Mouse (Mus musculus) adrenal gland, postnatal 36 days (tissue): ENCODE results near the gene Ahctf1. TPM values are rescaled to one million over a fixed set of nuclear protein-coding genes. Genes with fewer than 3 reads are reported as not detected.
"Not testable (repeated sequence)": the region's sequence is repeated elsewhere in the genome, so short reads cannot be mapped to it uniquely, and the experiment has no call there.

Source experiments
- DNase-seq, 2 experiments: peaks; one replicate each; pipeline ENCODE4 v3.0.0; 2021; ENCODE audit warnings: mixed read lengths in 1 of 2
- long read RNA-seq, 2 experiments: library from polyadenylated mRNA; stranded (forward); transcript quantifications; one replicate each; pipeline ENCODE4 v2.0.0; 2021; ENCODE audit warnings: borderline sequencing depth in 2 of 2
- total RNA-seq, 2 experiments: library from RNA; stranded (reverse); gene quantifications; 2 replicates each; pipeline ENCODE4 v1.2.3; 2021

Ahctf1 gene
- 10 to 100 TPM; 37.0 to 43.5 TPM for total RNA-seq
- long read RNA-seq, experiment 1, partial matches to known transcripts, result 4 of 6 reads
- long read RNA-seq, experiment 1, other reads (novel, unspliced or antisense), result 2 of 6 reads
- long read RNA-seq, experiment 2, partial matches to known transcripts, result 0 of 2 reads
- long read RNA-seq, experiment 2, other reads (novel, unspliced or antisense), result 0 of 2 reads

- peak; percentile 99 for DNase-seq
Observed at GRCm38 (mm10) chr1:179803513-179804139, at the start of gene Ahctf1. TSS of gene Ahctf1 (minus strand) at chr1:179803680.

- DNase-seq, result peak; percentile 88 to 93
Observed at GRCm38 (mm10) chr1:179847759-179848389, 44.4 kb upstream of the Ahctf1 start.

- no peak for DNase-seq
Observed at GRCm38 (mm10) chr1:179847173-179847572, 43.7 kb upstream of the Ahctf1 start.

- DNase-seq, result no peak
Observed at GRCm38 (mm10) chr1:179845832-179846499, 42.5 kb upstream of the Ahctf1 start.

- peak; percentile 75 to 82 for DNase-seq
Observed at GRCm38 (mm10) chr1:179844894-179845293, 41.4 kb upstream of the Ahctf1 start.

- DNase-seq, result no peak
Observed at GRCm38 (mm10) chr1:179843981-179844380, 40.5 kb upstream of the Ahctf1 start.

GRCm38 (mm10) chr1:179842568-179842967 is 39.1 kb upstream of the Ahctf1 start:
- DNase-seq, result peak; percentile 26 to 41

GRCm38 (mm10) chr1:179836426-179837404 is 33.2 kb upstream of the Ahctf1 start:
- no peak for DNase-seq

- DNase-seq, result no peak
Observed at GRCm38 (mm10) chr1:179835753-179836425, 32.4 kb upstream of the Ahctf1 start.

GRCm38 (mm10) chr1:179833596-179833995 is 30.1 kb upstream of the Ahctf1 start:
- no peak for DNase-seq

- no peak for DNase-seq
Observed at GRCm38 (mm10) chr1:179832710-179833240, 29.3 kb upstream of the Ahctf1 start.

- no peak for DNase-seq
Observed at GRCm38 (mm10) chr1:179828900-179829299, 25.4 kb upstream of the Ahctf1 start.

GRCm38 (mm10) chr1:179828051-179828450 is 24.6 kb upstream of the Ahctf1 start:
- DNase-seq, result no peak

- no peak for DNase-seq
Observed at GRCm38 (mm10) chr1:179824549-179824948, 21.1 kb upstream of the Ahctf1 start.

GRCm38 (mm10) chr1:179818490-179819278 is 15.2 kb upstream of the Ahctf1 start:
- DNase-seq, result not testable (repeated sequence)

- no peak for DNase-seq
Observed at GRCm38 (mm10) chr1:179814616-179815015, 11.1 kb upstream of the Ahctf1 start.

GRCm38 (mm10) chr1:179813385-179813784 is 9.9 kb upstream of the Ahctf1 start:
- DNase-seq, result no peak

- no peak for DNase-seq
Observed at GRCm38 (mm10) chr1:179808300-179808699, 4.8 kb upstream of the Ahctf1 start.

GRCm38 (mm10) chr1:179807468-179807867 is 4.0 kb upstream of the Ahctf1 start:
- no peak for DNase-seq

GRCm38 (mm10) chr1:179805751-179806150 is 2.3 kb upstream of the Ahctf1 start:
- DNase-seq, result no peak
